Mouse (Mus musculus) olfactory bulb, adult 2 months (tissue): Measurements from ENCODE around the gene Myl4. TPM values are rescaled to one million over a fixed set of nuclear protein-coding genes. Genes with fewer than 3 reads are reported as not detected.
A peak's percentile ranks its signal among the peaks of the same experiment; 100 is the strongest.

Source experiments
- H3K27ac ChIP-seq: fragments of 200-500 bp; 2 replicates; pipeline ENCODE4 v1.5.1; 2012; ENCODE audit warnings: low read depth, low read length; ENCODE audit not compliant: insufficient read depth
- H3K4me1 ChIP-seq: fragments of 200-500 bp; 2 replicates; pipeline ENCODE4 v1.6.1; 2012; ENCODE audit warnings: low read length; ENCODE audit not compliant: control insufficient read depth, insufficient read depth
- H3K4me3 ChIP-seq: fragments of 200-500 bp; 2 replicates; pipeline ENCODE4 v1.5.1; 2012; ENCODE audit warnings: mild to moderate bottlenecking, low read depth, low read length, moderate library complexity; ENCODE audit not compliant: insufficient read depth
- CTCF ChIP-seq: fragments of 200-500 bp; IDR thresholded peaks from 2 replicates; pipeline ENCODE4 v1.5.1; 2012; ENCODE audit warnings: low read depth, mild to moderate bottlenecking, low read length, moderate library complexity; ENCODE audit not compliant: insufficient read depth
- POLR2A ChIP-seq: fragments of 200-500 bp; IDR thresholded peaks from 2 replicates; pipeline ENCODE4 v1.6.1; 2012; ENCODE audit warnings: mild to moderate bottlenecking, low read depth, low read length, moderate library complexity; ENCODE audit not compliant: insufficient read depth
- WGBS: fragments of 180-500 bp; shearing (Covaris S2); methylation state at CpG from one replicate; pipeline ENCODE4 v1.1.7; 2018; 5-methylcytosine and 5-hydroxymethylcytosine counted together
- polyA plus RNA-seq: library from polyadenylated mRNA; stranded (reverse); fragments of >200 nt; gene quantifications from 2 replicates; pipeline ENCODE4 v1.2.4, GENCODE M21; 2012; ENCODE audit warnings: low replicate concordance; ENCODE audit not compliant: missing spikeins, insufficient read depth, insufficient read length

The Myl4 gene
- polyA plus RNA-seq, 1 experiment = not detected

GRCm38 (mm10) chr11:104588513-104588912, 38.0 kb downstream of the Myl4 start:
- Histone ChIP-seq H3K27ac (no peak overlapping the region), H3K4me3 (no peak overlapping the region), H3K4me1 (no peaks in the 10 kb centered on the region)
- 99% methylated on average over 2 of the region's 2 CpGs for WGBS
- TF ChIP-seq POLR2A (no peak), CTCF (no peak)

GRCm38 (mm10) chr11:104589570-104589969, 39.1 kb downstream of the Myl4 start:
- TF ChIP-seq CTCF = no peak
- TF ChIP-seq POLR2A = no peak
- H3K4me1 ChIP-seq = no peaks in the 10 kb centered on the region
- no peak overlapping the region for H3K4me3 ChIP-seq
- WGBS = 65% methylated on average over 1 of the region's 1 CpGs
- no peak overlapping the region for H3K27ac ChIP-seq

- Histone ChIP-seq H3K27ac (no peak overlapping the region), H3K4me3 (no peak overlapping the region), H3K4me1 (no peaks in the 10 kb centered on the region)
- TF ChIP-seq CTCF = no peak
- TF ChIP-seq POLR2A = no peak
- WGBS = 1% methylated on average over 8 of the region's 8 CpGs
Observed at GRCm38 (mm10) chr11:104590148-104590547, 39.7 kb downstream of the Myl4 start.

- H3K4me3 ChIP-seq = no peak overlapping the region
- TF ChIP-seq POLR2A (no peak), CTCF (no peak)
- H3K27ac ChIP-seq = no peak overlapping the region
- H3K4me1 ChIP-seq = no peaks in the 10 kb centered on the region
- WGBS = 86% methylated on average over 13 of the region's 13 CpGs
Observed at GRCm38 (mm10) chr11:104592066-104592835, 41.8 kb downstream of the Myl4 start.

- TF ChIP-seq CTCF (no peak), POLR2A (no peak)
- Histone ChIP-seq H3K27ac (no peak overlapping the region), H3K4me3 (no peak overlapping the region), H3K4me1 (no peaks in the 10 kb centered on the region)
- 87% methylated on average over 10 of the region's 10 CpGs for WGBS
Observed at GRCm38 (mm10) chr11:104596365-104596764, 45.9 kb downstream of the Myl4 start.

GRCm38 (mm10) chr11:104599265-104599945, 48.9 kb downstream of the Myl4 start:
- TF ChIP-seq POLR2A (no peak), CTCF (no peak)
- no peak overlapping the region for H3K4me3 ChIP-seq
- 76% methylated on average over 13 of the region's 13 CpGs for WGBS
- no peak overlapping the region for H3K27ac ChIP-seq
- no peaks in the 10 kb centered on the region for H3K4me1 ChIP-seq

- no peak overlapping the region for H3K4me3 ChIP-seq
- TF ChIP-seq CTCF (no peak), POLR2A (no peak)
- no peak overlapping the region for H3K27ac ChIP-seq
- H3K4me1 ChIP-seq = no peaks in the 10 kb centered on the region
- 68% methylated on average over 4 of the region's 4 CpGs for WGBS
Observed at GRCm38 (mm10) chr11:104600675-104601074, 50.2 kb downstream of the Myl4 start.

- 73% methylated on average over 6 of the region's 6 CpGs for WGBS
- H3K4me1 ChIP-seq = peaks cover 11% of the 10 kb centered on the region
- H3K4me3 ChIP-seq = no peak overlapping the region
- no peak overlapping the region for H3K27ac ChIP-seq
- TF ChIP-seq CTCF (no peak), POLR2A (no peak)
Observed at GRCm38 (mm10) chr11:104604192-104604591, 53.7 kb downstream of the Myl4 start.

- 1% methylated on average over 42 of the region's 51 CpGs for WGBS
- TF ChIP-seq CTCF (0 out of 2 replicates have a peak, but pooled peaks have one; percentile 21), POLR2A (no peak)
- Histone ChIP-seq H3K4me1 (peaks cover 13% of the 10 kb centered on the region), H3K4me3 (peak within 1 kb of the TSS; percentile 56), H3K27ac (no peak within 1 kb of the TSS)
Observed at GRCm38 (mm10) chr11:104607491-104608245, 57.2 kb downstream of the Myl4 start, which contains the start of gene Itgb3. TSS of gene Itgb3 (plus strand) at chr11:104608000.
